Mouse (Mus musculus): ENCODE results near the gene Rps2. TPM values are rescaled to one million over a fixed set of nuclear protein-coding genes. Genes with fewer than 3 reads are reported as not detected.
"Not testable (repeated sequence)": the region's sequence is repeated elsewhere in the genome, so short reads cannot be mapped to it uniquely, and the experiment has no call there.

Gene Rps2
- total RNA-seq (2021) = 100 to 1,000 TPM; 268 to 301 TPM
- long read RNA-seq, experiment 1, transcript Rps2-201 (5 exons, 1,094 nt) = minor isoform, 20 of 71 reads
- long read RNA-seq, experiment 1, transcript Rps2-208 (6 exons, 998 nt) = major isoform, 50 of 71 reads
- long read RNA-seq, experiment 1, partial matches to known transcripts = 0 of 71 reads
- long read RNA-seq, experiment 1, other reads (novel, unspliced or antisense) = 1 of 71 reads
- long read RNA-seq, experiment 2, transcript Rps2-208 (6 exons, 998 nt) = major isoform, 51 of 71 reads
- long read RNA-seq, experiment 2, transcript Rps2-201 (5 exons, 1,094 nt) = minor isoform, 13 of 71 reads
- long read RNA-seq, experiment 2, partial matches to known transcripts = 4 of 71 reads
- long read RNA-seq, experiment 2, other reads (novel, unspliced or antisense) = 2 of 71 reads

GRCm38 (mm10) chr17:24717943-24718342 is at the start of gene Rps2, which contains the start of gene Rnf151:
Rps2 (plus strand) TSS chr17:24718116.
Rnf151 (minus strand) TSS chr17:24718063.
- DNase-seq (ENCODE audit: low spot score in 2 of 2) = no peak

DNA sequence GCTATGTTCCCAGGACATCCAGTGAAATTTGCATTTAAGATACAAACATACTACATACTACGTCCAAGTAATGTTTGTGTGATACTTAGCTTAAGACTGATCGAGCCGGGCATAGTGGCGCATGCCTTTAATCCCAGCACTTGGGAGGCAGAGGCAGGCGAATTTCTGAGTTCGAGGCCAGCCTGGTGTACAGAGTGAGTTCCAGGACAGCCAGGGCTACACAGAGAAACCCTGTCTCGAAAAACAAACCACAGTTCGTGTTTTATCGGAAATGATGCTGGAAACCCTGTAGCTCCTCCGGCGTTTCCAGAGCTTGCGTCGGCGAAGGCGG is 48.7 kb upstream of the Rps2 start:
- not testable (repeated sequence) for DNase-seq (ENCODE audit: low spot score in 2 of 2)

GRCm38 (mm10) chr17:24669545-24670245 is 48.2 kb upstream of the Rps2 start, which contains the start of gene Zfp598:
Zfp598 (plus strand) TSS chr17:24669687.
- DNase-seq (ENCODE audit: low spot score in 2 of 2) = peak; percentile 93 to 97

DNA sequence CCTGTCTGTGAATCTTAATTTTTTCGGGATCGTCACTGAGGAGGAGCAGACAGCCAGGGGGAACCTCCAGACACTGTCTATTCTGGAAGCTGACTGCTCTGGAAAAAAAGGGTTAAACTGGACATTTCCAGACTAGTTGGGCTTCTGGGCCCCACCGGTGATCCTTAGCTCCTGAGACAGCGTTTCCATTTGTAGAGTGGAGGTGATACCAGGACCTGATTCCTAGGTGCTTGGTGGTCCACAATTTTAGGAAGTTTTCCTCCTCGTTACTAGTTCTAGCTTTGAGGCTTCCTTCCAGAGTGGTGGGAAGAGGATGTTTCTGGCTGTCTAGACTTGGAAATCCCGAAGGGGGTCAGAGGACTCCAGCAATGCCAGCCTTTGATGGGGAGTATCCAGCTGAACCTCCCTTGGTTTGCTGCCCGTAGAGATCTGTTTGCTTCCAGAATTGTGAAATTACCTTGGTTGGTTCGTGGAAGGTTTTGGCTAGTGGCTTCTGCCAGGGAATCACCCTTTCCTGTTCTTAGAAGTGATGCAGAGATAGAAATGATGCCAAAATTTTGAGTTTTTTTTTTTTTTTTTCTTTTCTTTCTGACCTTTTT is 47.6 kb upstream of the Rps2 start:
- no peak for DNase-seq (ENCODE audit: low spot score in 2 of 2)

DNA sequence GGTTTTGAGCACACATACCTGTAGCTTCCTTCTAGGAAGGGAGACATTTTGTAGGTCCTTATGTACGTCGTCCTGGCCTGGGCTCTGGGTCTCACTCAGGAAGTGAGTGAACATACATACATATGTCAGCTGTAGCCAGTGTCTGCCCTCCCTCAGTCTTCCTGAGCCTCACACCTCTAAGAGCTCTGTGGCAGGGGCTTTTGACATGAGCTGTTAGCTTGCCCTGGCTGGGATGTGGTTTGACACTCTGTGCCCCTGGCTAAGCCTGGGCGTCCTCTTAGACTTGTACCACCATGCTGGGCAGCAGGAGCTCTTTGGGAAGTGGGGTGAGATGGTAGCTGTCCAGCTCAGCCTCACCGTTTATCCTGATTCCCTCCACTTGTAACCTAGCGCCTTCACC is 46.6 kb upstream of the Rps2 start:
- DNase-seq (ENCODE audit: low spot score in 2 of 2) = no peak

DNA sequence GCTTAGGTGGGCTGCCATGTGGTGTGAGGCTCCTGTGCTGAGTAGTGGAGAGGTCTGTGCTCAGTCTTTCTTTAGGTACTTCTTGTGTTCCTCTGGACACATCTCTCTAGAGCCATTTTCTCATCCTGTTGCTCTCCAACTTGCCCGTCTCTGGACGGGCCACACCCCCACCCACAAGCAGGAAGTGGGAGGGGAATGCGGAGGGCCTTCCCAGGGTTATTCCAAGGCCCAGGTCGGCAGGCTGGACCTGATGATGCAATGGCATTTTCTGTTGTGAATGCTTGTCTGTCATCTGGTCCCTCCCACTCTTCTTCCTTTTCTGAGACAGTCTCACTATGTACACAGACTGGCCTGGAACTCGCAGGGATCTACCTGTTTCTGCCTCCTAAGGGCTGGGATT is 45.8 kb upstream of the Rps2 start:
- DNase-seq (ENCODE audit: low spot score in 2 of 2) = no peak

DNA sequence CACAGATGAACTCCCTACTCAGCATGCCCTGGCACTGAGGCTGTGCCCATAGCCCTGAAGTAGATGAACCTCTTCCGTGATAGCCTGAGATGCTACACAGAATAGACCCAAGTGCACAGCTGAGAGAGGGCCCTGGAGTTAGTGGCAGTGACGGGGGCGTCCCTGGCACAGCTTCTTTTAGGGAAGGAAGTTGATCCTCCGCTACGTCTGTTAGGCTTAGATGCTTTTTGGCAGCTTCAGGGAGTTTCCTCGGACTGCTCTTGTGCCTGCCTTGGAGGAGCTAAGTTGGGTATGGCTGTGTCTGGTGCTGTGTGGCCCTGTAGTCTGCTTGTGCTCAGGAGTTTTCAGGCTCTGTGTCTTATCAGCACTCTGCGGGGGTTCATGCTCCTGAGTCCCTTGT is 43.6 kb upstream of the Rps2 start:
- DNase-seq (ENCODE audit: low spot score in 2 of 2) = peak; percentile 58 to 80

DNA sequence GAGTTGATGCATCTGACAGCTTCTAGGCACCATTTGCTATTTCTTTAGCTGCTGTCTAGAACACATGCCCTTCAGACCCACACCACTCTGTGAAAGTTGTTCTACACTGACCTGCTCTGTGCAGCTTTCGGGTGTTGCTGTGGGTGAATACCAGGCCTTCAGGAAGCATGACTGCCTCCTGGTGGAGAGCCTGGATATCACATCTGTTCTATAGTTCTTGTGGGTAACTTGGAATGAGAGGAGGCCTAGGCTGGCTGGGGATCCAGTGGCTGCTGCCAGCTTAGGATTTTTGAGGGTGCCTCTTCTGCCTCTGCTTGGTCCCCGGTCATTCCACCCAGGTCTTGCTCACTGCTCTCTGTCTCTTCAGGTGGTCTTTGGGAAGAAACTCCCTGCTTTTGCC is 41.7 kb upstream of the Rps2 start:
- peak; percentile 55 to 65 for DNase-seq (ENCODE audit: low spot score in 2 of 2)

- DNase-seq (ENCODE audit: low spot score in 2 of 2) = no peak
Observed at GRCm38 (mm10) chr17:24676877-24677276, 41.0 kb upstream of the Rps2 start.

DNA sequence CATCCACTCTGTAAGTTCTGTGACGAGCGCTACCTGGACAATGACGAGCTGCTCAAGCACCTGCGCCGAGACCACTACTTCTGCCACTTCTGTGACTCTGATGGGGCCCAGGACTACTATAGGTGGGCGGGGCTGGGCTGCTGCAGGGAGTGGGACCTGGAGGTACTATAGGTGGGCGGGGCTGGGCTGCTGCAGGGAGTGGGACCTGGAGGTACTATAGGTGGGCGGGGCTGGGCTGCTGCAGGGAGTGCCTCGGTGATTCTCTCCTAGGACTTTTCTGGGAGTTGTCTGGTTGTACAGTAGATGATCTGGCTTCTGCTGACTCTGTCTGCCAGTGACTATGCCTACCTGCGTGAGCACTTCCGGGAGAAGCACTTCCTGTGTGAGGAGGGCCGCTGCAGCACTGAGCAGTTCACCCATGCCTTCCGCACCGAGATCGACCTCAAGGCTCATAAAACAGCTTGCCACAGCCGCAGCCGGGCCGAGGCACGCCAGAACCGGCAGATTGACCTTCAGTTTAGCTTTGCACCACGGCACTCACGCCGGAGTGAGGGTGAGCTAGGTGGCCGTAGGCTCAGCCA is 40.3 kb upstream of the Rps2 start:
- no peak for DNase-seq (ENCODE audit: low spot score in 2 of 2)

GRCm38 (mm10) chr17:24686514-24686913 is 31.4 kb upstream of the Rps2 start:
- no peak for DNase-seq (ENCODE audit: low spot score in 2 of 2)

DNA sequence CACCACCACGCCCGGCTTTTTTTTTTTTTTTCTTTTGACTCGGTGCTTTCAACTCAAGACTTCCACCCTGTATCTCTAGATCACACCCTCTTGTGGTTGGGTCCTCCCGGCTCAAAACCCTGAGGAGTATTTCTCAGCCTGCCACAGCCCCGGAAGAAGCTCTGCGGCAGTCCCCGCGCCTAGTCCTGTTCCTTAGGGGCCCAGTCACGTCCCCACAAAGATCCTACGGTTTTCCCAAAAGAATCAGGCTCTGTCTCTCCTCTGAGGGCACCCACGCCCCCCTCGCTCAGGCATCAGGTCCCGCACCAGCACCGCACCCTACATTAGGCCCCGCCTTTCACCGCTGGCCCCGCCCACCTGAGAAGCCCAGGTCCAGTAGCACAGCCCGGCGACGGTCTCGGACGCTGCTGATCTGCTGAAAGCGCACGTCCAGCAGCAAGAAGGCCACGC is 30.7 kb upstream of the Rps2 start:
- DNase-seq (ENCODE audit: low spot score in 2 of 2) = peak in 1 of 2 experiments; percentile 28

GRCm38 (mm10) chr17:24687599-24687998 is 30.3 kb upstream of the Rps2 start:
- DNase-seq (ENCODE audit: low spot score in 2 of 2) = no peak

- DNase-seq (ENCODE audit: low spot score in 2 of 2) = peak; percentile 50 to 61
Observed at GRCm38 (mm10) chr17:24689251-24690081, 28.4 kb upstream of the Rps2 start, which contains the start of gene Syngr3. Syngr3 (minus strand) TSS chr17:24689955.

GRCm38 (mm10) chr17:24692385-24692784 is 25.5 kb upstream of the Rps2 start:
- DNase-seq (ENCODE audit: low spot score in 2 of 2) = no peak

DNA sequence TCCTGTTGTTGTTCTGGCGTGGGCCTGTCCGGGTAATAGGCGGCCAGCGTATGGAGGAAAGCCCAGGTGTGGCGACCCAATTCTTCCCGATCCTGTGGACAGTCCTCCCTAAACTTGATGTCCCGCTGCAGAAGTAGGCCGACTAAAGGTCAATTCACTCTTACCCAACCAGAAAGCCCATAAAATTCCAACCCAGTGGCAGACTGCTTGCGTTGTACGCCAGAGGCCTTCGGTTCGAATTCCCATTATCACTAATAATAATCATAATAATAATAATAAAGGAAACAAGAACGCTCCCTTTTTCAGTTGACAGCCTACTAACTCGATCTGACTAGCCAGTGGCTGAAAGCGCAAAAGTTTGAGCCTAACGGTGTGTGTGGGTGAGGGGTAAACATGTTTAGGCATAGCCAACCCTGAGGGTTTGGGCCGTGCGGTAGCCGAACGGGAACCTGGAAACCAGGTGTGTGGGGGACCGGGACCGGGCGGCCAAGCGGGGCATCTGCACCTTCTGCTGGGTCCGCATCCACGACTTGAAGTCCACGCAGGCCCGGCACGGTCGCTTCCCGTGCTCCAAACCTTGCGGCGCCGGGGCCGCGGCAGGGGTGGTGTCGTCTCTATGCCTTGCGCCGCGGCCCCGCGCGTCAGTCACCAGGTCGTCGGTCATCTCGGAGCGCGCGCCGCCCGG is 22.4 kb upstream of the Rps2 start:
- DNase-seq (ENCODE audit: low spot score in 2 of 2) = no peak

DNA sequence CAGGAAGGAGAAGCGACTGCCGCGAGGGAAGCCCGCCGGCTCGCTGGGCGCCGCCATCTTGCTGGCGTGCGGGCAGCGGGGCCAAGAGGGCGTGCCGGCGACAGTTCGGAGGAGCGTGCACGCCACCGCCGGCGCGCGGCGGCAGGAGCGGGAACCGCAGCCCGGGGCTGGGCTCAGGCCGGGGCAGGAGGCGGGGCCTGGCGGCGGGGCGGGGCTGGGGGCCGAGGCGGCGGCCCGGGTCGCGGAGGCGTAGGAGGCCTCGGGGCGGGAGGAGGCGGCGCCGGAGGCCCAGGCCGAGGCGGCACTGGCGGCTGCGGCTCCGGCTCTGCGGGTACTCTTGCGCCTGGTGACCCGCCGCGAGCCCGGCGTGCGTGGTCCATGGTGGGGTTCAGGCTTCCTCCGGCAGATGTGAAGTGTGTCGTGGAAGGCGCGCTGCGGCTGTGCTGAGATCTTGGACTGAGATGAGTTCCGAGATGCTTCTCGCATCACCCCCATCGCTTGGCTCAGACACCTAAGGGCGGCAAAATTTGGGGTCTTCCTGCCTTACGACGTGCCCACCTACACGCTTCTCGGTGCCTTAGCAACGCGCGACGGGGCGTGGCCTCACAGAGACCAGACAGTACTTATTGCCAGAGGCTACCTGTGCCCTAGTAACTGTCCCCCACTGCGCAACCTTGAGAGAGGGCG is 21.8 kb upstream of the Rps2 start, which contains the start of the genes Gfer and Noxo1:
TSS of gene Gfer (minus strand) at position 146 of the 687 bp plus-strand sequence.
TSS of gene Noxo1 (plus strand) at position 224 of the 687 bp plus-strand sequence.
- DNase-seq (ENCODE audit: low spot score in 2 of 2) = peak; percentile 83 to 89

GRCm38 (mm10) chr17:24697985-24698384 is 19.9 kb upstream of the Rps2 start:
- no peak for DNase-seq (ENCODE audit: low spot score in 2 of 2)

- DNase-seq (ENCODE audit: low spot score in 2 of 2) = no peak
Observed at GRCm38 (mm10) chr17:24698715-24699114, 19.2 kb upstream of the Rps2 start.

Data from left cerebral cortex, adult 18-20 months (tissue).